ENCODE assay signal across 16 mouse cellular contexts in the genomic region with DNA sequence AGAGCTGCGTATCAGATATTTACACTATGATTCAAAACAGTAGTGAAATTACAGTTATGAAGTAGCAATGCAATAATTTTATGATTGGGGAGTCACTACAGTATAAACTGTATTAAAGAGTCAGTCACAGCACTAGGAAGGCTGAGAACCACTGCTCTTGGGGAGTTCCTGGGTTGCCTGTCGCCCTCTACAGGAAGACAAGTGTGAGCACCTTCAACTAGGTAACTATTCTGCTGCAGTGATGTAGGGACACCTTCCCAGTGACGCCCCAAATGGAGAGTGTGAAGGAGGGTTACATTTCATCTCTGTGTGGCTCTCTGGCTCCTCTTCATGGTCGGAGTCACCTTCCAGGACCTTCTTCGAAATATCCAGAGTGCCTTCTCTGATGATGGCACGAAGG. TPM values are rescaled to one million over a fixed set of nuclear protein-coding genes. Genes with fewer than 3 reads are reported as not detected.
DNase-seq lines count a peak whose midpoint lies in the region; ATAC-seq and TF ChIP-seq lines count a peak whose summit lies in the region.
"Had no signal": no experiment of that assay in that cellular context is flagged by ENCODE, and none has a peak within 500 bp of the region (broad histone marks: within the 10 kb centered on the region; RNA-seq: fewer than 3 reads in every experiment).

No protein-coding gene starts in this region.

- no peak for TF ChIP-seq POLR2A in lung, adult 2 months (IDR thresholded peaks at IDR 0.05; ENCODE audit: borderline replicate concordance, extremely low read depth, low read depth, low read length)

- DNase-seq in gastrocnemius, adult 2 months = no peak
- no peak for DNase-seq in gastrocnemius, postnatal 4 days (ENCODE audit: low spot score in 2 of 2)
- DNase-seq in lung, adult 2 months = no peak
- DNase-seq in lung, postnatal 25 days (ENCODE audit: low spot score) = no peak
- peak; percentile 55 for DNase-seq in ES-CJ7 (ENCODE audit: low read depth, low spot score)
- no peak for DNase-seq in Muller cell, postnatal 12 days (ENCODE audit: inconsistent ontology term)
- DNase-seq in yolk sac, embryonic 10.5 days (ENCODE audit: low spot score) = no peak
- DNase-seq: adrenal gland, adult 8-10 months; cerebellum, adult 11 months; gastrocnemius, postnatal 25 days; heart, postnatal 14 days; kidney, adult 9 months; liver, embryonic 13.5 days; right cerebral cortex, postnatal 14 days had no signal

- no peaks in the 10 kb centered on the region for H3K4me1 ChIP-seq in lung, adult 2 months (ENCODE audit: control insufficient read depth, insufficient read depth, low read length)
- H3K4me1 ChIP-seq: liver, embryonic 13.5 days; midbrain, embryonic 12.5 days had no signal

- H3K4me3 ChIP-seq in gastrocnemius, adult 2 months = no peak overlapping the region
- no peak overlapping the region for H3K4me3 ChIP-seq in lung, adult 2 months (replicated peaks; ENCODE audit: extremely low read depth, low read depth, low read length)
- H3K4me3 ChIP-seq: liver, embryonic 13.5 days; midbrain, embryonic 12.5 days had no signal

- WGBS in lung, adult 2 months = 78% methylated on average over 6 of the region's 6 CpGs

- peak; percentile 46; the same call in 1 of the 2 replicates for ATAC-seq in granulocyte monocyte progenitor cell, adult 5-6 weeks (replicated peaks; ENCODE audit: poor library complexity, severe bottlenecking)

- TF ChIP-seq CTCF in gastrocnemius, adult 2 months (IDR thresholded peaks at IDR 0.05) = peak; percentile 45
- TF ChIP-seq CTCF in lung, adult 2 months (IDR thresholded peaks at IDR 0.05; ENCODE audit: insufficient read depth, low read length) = peak; percentile 45; the same call in 1 of the 2 replicates

- H3K27ac ChIP-seq in gastrocnemius, adult 2 months = no peak overlapping the region
- H3K27ac ChIP-seq: liver, embryonic 13.5 days; midbrain, embryonic 12.5 days had no signal

- intact Hi-C loops in gastrocnemius, adult 2 months (cut with DNase I) = no loop called here

RNA-seq across cellular contexts. Expression of gene Creg2, which starts 29.3 kb away (rescaled TPM):
- total RNA-seq in gastrocnemius, adult 2 months (2021) = under 1 TPM in 1 of 2 experiments, not detected in 1; 0.08 TPM
- total RNA-seq in gastrocnemius, postnatal 4 days (2021) = under 1 TPM in 1 of 2 experiments, not detected in 1; 0.10 TPM
- 0.07 and 0.14 TPM in 2 replicates for polyA plus RNA-seq in lung, adult 2 months (2012; rRNA removed)
- not detected in 2 replicates for total RNA-seq in granulocyte monocyte progenitor cell, adult 5-6 weeks (2014; fragmentation: Nextera tagmentation)
- total RNA-seq in granulocyte monocyte progenitor cell, adult 5-6 weeks (2017) = not detected in 2 replicates
- total RNA-seq: heart, postnatal 14 days had no signal

RNA-seq across cellular contexts. Expression of gene Rfx8, which starts 40.3 kb away (rescaled TPM):
- not detected for total RNA-seq in gastrocnemius, adult 2 months (2021)
- under 1 TPM in 1 of 2 experiments, not detected in 1; 0.41 TPM for total RNA-seq in gastrocnemius, postnatal 4 days (2021)
- polyA plus RNA-seq in lung, adult 2 months (2012; rRNA removed) = 0.14 and 0.24 TPM in 2 replicates
- total RNA-seq in granulocyte monocyte progenitor cell, adult 5-6 weeks (2014; fragmentation: Nextera tagmentation) = not detected in 2 replicates
- total RNA-seq in granulocyte monocyte progenitor cell, adult 5-6 weeks (2017) = 0.86 TPM in 1 of 2 replicates, not detected in the other
